Mouse (Mus musculus) embryonic facial prominence, embryonic 11.5 days (tissue): ENCODE data around the gene Sucla2. TPM values are rescaled to one million over a fixed set of nuclear protein-coding genes. Genes with fewer than 3 reads are reported as not detected.

ENCODE experiments used
- ATAC-seq: fragments of 200-750 bp; cut with Nextera tagmentation; replicated peaks from 2 replicates; pipeline ENCODE4 v1.8.0; 2017; ENCODE audit warnings: low read depth; ENCODE audit not compliant: insufficient number of reproducible peaks, low FRiP score, low TSS enrichment
- DNase-seq: peaks from one replicate; pipeline ENCODE4 v3.0.0-alpha.2; 2015; ENCODE audit warnings: low spot score
- H3K27ac ChIP-seq: fragments of 300-500 bp; sonication (generic); replicated peaks from 2 replicates; pipeline ENCODE4 v1.5.1; 2014; ENCODE audit warnings: mild to moderate bottlenecking, low read depth, low read length, control low read depth
- H3K27me3 ChIP-seq: fragments of 300-500 bp; sonication (generic); 2 replicates; pipeline ENCODE4 v1.6.1; 2014; ENCODE audit warnings: mild to moderate bottlenecking, low read length, moderate library complexity, mixed read lengths; ENCODE audit not compliant: control insufficient read depth, insufficient read depth
- H3K36me3 ChIP-seq: fragments of 300-500 bp; sonication (generic); replicated peaks from 2 replicates; pipeline ENCODE4 v1.6.1; 2014; ENCODE audit warnings: low read depth, mild to moderate bottlenecking, low read length, moderate library complexity, mixed read lengths; ENCODE audit not compliant: control insufficient read depth, insufficient read depth
- H3K4me1 ChIP-seq: fragments of 300-500 bp; sonication (generic); 2 replicates; pipeline ENCODE4 v1.6.1; 2014; ENCODE audit warnings: low read length, mixed read lengths; ENCODE audit not compliant: control insufficient read depth, insufficient read depth
- H3K4me2 ChIP-seq: fragments of 300-500 bp; sonication (generic); 2 replicates; pipeline ENCODE4 v1.6.1; 2014; ENCODE audit warnings: low read depth, mild to moderate bottlenecking, control low read depth, low read length, moderate library complexity
- H3K4me3 ChIP-seq: fragments of 300-500 bp; sonication (generic); 2 replicates; pipeline ENCODE4 v1.5.1; 2014; ENCODE audit warnings: low read depth, low read length, control low read depth
- H3K9ac ChIP-seq: fragments of 300-500 bp; sonication (generic); replicated peaks from 2 replicates; pipeline ENCODE4 v1.6.1; 2014; ENCODE audit warnings: mild to moderate bottlenecking, control low read depth, low read length
- H3K9me3 ChIP-seq: fragments of 300-500 bp; sonication (generic); replicated peaks from 2 replicates; pipeline ENCODE4 v1.6.1; 2016; ENCODE audit warnings: mild to moderate bottlenecking, low read length, inconsistent platforms, mixed read lengths; ENCODE audit not compliant: control insufficient read depth
- WGBS: fragments of 180-500 bp; shearing (Covaris S2); extraction: QIAGEN DNeasy Blood & Tissue Kit; methylation state at CpG from one replicate; pipeline ENCODE4 v1.1.7; 2014; 5-methylcytosine and 5-hydroxymethylcytosine counted together
- polyA plus RNA-seq: library from polyadenylated mRNA; unstranded; fragments of >200 nt; fragmentation: Nextera tagmentation; extraction: Ambion mirVana; gene quantifications from 2 replicates; pipeline ENCODE4 v1.2.1, GENCODE M21; 2014

Sucla2 gene
- polyA plus RNA-seq = 126 and 134 TPM in 2 replicates

DNA sequence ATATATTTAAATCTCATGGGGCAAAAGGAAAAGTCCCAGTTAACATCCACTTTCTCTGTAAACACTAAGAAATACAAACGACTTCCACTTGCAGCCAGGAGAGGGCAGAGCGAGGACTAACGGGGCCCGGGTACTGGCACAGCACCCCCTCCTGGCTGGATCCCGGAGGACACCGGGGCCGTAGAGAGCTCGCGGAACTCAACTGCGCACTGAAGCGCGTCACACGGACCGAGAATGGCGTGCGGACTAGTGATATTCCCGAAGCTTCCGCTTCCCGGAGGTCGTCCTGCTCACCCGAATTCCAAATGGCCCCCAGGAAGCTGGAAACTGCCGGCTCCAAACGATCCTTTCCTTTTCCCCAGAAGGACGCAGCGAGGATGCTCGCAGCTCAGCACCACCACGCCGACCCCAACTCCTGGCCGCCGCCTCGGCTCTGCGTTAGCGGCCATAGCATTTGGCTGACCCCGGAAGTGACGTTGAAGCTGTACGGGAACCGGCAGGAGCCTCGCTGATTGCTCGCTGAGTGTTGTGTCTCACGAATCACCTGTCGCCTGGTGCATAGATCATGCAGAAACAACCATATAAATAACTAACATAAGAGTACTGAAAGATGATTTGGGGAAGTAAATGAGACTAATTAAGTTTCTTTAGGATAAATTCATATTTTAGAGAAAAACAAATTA, at the start of gene Sucla2:
Gene Sucla2 (plus strand): TSS at position 554 of the 683 bp plus-strand sequence.
- H3K9me3 ChIP-seq = no peaks in the 10 kb centered on the region
- no peaks in the 10 kb centered on the region for H3K4me1 ChIP-seq
- under 1% methylated on average over 41 of the region's 41 CpGs for WGBS
- no peak within 1 kb of the TSS for H3K4me2 ChIP-seq
- no peaks in the 10 kb centered on the region for H3K27me3 ChIP-seq
- ATAC-seq (peak; percentile 99), DNase-seq (peak; percentile 96)
- H3K4me3 ChIP-seq = peak within 1 kb of the TSS; percentile 46
- H3K36me3 ChIP-seq = no peaks in the 10 kb centered on the region
- H3K27ac ChIP-seq = peak within 1 kb of the TSS; percentile 82
- peak within 1 kb of the TSS; percentile 68 for H3K9ac ChIP-seq

DNA sequence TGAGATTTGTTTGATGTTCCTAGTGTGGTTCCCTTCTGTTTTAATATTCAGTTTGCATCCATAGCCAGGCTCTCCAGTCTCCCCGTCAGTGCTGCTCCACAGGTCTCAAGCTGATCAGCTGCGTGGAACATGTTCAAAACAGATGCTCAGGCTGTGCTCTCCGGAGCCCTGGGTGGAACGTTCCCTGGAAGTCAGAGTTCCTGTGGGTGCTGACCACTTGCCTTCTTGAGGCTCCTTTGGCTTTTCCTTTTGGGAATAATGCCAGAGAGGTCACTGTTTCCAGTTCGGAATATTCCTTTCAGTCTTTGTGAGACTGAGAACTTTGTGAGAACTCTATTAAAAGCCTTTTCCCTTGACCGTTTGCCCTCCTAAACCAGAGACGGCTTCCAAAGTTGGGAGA, 49.6 kb upstream of the Sucla2 start:
- ATAC-seq (no peak), DNase-seq (no peak)
- H3K27me3 ChIP-seq = no peaks in the 10 kb centered on the region
- H3K9me3 ChIP-seq = no peaks in the 10 kb centered on the region
- H3K9ac ChIP-seq = no peak overlapping the region
- no peak overlapping the region for H3K4me2 ChIP-seq
- H3K27ac ChIP-seq = no peak overlapping the region
- H3K4me1 ChIP-seq = no peaks in the 10 kb centered on the region
- no peak overlapping the region for H3K4me3 ChIP-seq
- H3K36me3 ChIP-seq = no peaks in the 10 kb centered on the region
- WGBS = 83% methylated on average over 7 of the region's 7 CpGs

DNA sequence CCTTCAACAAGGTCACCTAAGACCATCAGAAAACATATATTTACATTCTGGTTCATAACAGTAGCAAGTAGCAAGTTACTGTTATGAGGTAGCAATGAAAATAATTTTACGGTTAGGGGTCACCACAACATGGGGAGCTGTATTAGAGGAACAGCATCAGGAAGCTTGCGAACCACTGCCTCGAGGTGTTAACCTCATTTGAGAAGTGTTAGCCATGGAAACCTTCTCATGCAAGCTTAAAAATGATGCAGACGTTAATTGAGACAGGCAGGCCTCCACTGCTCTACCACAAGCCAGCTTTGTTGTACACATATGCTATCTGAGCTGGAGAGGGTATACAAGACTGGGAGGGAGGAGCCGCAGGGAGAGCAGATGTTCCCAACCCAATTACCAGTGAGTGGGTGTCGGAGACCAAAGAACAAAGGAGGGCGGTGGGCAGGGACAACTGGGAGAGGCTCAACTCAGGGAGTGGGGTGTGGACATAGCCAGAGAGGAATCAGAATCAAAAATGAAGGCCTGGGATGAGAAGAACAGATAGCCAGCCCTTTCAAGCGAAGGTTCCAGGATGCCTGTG, 48.7 kb upstream of the Sucla2 start:
- Histone ChIP-seq H3K4me1 (no peaks in the 10 kb centered on the region), H3K27me3 (no peaks in the 10 kb centered on the region), H3K4me2 (no peak overlapping the region), H3K27ac (no peak overlapping the region), H3K9ac (no peak overlapping the region), H3K36me3 (no peaks in the 10 kb centered on the region), H3K9me3 (no peaks in the 10 kb centered on the region), H3K4me3 (no peak overlapping the region)
- no peak for DNase-seq
- 80% methylated on average over 8 of the region's 8 CpGs for WGBS
- ATAC-seq = 0 out of 2 replicates have a peak, but pooled peaks have one; percentile 58

DNA sequence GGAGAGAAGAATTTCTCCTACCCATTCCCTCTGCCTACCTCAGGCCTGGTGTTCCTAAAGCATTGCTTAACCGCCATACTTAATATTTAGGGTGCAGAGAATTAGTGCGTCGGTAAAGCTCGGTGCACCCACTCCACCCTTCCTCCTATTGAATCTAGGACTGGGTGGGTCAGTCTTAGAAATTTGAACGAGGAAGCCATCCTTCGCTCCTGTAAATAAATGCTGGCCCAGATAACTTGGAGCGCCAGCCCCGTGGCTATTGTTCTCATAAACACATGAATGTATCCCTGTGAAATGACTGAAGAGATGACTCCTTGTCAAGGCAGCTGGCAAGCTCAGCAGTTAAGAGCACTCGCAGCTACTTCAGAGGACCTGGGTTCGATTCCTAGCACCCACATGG, 48.0 kb upstream of the Sucla2 start:
- no peaks in the 10 kb centered on the region for H3K36me3 ChIP-seq
- ATAC-seq = no peak
- H3K4me3 ChIP-seq = no peak overlapping the region
- H3K4me1 ChIP-seq = no peaks in the 10 kb centered on the region
- WGBS = 94% methylated on average over 10 of the region's 10 CpGs
- H3K9me3 ChIP-seq = no peaks in the 10 kb centered on the region
- no peak overlapping the region for H3K27ac ChIP-seq
- H3K9ac ChIP-seq = no peak overlapping the region
- no peak overlapping the region for H3K4me2 ChIP-seq
- no peak for DNase-seq
- H3K27me3 ChIP-seq = no peaks in the 10 kb centered on the region

DNA sequence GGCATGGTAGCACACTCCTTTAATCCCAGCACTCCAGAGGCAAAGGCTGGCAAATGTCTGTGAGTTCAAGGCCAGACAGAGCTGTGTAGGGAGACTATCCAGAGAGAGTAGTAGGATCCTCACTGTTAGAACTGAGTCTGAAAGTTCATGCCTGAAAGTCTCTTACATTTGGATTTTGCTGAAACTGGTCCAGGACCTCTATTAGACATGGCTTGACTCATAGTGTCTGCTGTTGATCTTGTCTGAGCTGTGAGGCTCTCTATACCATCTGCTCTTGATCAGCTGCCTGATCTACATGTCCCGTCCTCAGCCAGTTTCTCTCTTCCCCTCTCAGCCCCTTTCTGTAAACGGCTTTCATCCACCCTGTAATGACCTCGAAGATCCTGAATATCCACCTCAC, 46.8 kb upstream of the Sucla2 start:
- H3K4me3 ChIP-seq = no peak overlapping the region
- H3K9ac ChIP-seq = no peak overlapping the region
- no peak overlapping the region for H3K4me2 ChIP-seq
- H3K27me3 ChIP-seq = no peaks in the 10 kb centered on the region
- ATAC-seq (no peak), DNase-seq (no peak)
- WGBS = 66% methylated on average over 3 of the region's 3 CpGs
- H3K4me1 ChIP-seq = no peaks in the 10 kb centered on the region
- H3K27ac ChIP-seq = no peak overlapping the region
- H3K36me3 ChIP-seq = no peaks in the 10 kb centered on the region
- no peaks in the 10 kb centered on the region for H3K9me3 ChIP-seq

DNA sequence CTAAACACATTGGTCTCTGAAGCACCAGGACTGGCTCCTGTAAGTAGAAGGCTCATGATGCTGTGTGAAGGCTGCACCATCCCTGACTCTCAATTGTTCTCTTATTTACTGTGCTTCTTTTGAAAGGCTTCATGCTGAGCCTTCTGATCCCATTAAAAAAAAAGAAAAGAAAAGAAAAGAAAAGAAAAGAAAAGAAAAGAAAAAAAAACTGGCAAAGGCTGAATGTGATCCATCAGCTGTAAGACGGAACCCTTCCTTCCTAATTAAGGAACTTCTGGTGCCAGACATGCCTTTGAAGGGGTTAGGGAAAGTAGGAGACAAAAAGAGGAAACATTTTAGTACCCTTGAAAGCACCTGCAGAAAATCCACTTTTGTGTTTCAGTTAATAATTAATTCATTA, 45.3 kb upstream of the Sucla2 start:
- Histone ChIP-seq H3K9ac (no peak overlapping the region), H3K4me1 (no peaks in the 10 kb centered on the region), H3K9me3 (no peaks in the 10 kb centered on the region), H3K4me2 (no peak overlapping the region), H3K27ac (no peak overlapping the region), H3K36me3 (no peaks in the 10 kb centered on the region), H3K27me3 (no peaks in the 10 kb centered on the region), H3K4me3 (no peak overlapping the region)
- ATAC-seq (no peak), DNase-seq (no peak)
- WGBS = 55% methylated on average over 1 of the region's 1 CpGs

DNA sequence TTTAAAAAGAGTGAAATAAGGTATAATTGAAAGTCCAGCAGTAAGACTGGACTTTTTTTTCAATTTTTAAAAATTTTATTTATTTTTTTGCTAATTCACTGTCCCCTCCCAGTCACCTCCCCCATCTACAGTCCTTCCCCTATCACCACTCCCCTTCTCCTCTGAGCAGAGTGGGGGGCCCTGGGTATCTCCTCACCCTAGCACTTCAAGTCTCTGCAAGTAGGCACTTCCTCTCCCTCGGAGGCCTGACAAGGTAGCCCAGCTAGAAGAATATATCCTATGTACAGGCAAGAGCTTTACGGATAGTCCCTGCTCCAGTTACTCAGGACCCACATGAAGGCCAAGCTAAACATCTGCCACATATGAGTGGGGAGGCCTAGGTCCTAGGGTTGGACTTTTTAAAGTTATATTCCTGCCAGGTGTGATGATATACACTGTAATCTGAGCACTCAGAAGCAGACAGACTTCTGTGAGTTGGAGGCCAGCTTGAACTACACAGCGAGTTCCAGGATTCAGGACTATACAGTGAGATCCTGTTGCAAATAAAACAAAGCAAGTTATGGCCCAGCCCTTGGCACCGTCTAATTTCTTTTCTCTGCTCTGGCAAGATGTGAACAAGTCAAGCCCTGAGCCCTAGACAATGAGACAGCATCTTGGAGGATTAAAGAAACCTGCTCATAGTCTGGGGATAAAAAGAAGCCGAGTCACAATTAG, 41.4 kb upstream of the Sucla2 start:
- DNase-seq (no peak), ATAC-seq (no peak)
- Histone ChIP-seq H3K36me3 (no peaks in the 10 kb centered on the region), H3K4me3 (no peak overlapping the region), H3K27ac (no peak overlapping the region), H3K4me1 (no peaks in the 10 kb centered on the region), H3K9ac (no peak overlapping the region), H3K27me3 (no peaks in the 10 kb centered on the region), H3K4me2 (no peak overlapping the region), H3K9me3 (no peaks in the 10 kb centered on the region)
- 69% methylated on average over 5 of the region's 5 CpGs for WGBS
